Mouse (Mus musculus): ENCODE measurements at regions not wholly inside any gene's neighbourhood (a gene's known extent, or its start where the extent isn't known, plus 50 kb on each side); places are given as distances from the start of the nearest gene placed in this dataset.

DNA sequence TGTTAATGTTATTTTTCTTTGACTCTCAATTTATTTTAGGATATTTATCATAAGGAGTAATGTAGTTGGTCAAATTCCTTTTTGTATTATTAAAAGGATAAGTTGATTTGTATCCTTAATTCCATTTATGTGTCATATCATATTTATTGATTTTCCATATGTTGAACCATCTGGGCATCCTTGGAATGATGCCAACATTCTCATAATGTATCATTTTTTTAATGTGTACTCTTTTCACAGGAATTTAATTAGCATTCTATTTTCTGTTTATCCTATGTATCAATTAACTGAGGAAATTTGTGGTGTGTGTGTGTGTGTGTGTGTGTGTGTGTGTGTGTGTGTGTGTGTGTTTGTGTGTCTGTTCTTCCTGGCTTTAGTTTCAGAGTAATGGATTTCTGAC, 779.6 kb downstream of the Pcdh7 start:
- no peak for DNase-seq (ENCODE audit: low spot score)

DNA sequence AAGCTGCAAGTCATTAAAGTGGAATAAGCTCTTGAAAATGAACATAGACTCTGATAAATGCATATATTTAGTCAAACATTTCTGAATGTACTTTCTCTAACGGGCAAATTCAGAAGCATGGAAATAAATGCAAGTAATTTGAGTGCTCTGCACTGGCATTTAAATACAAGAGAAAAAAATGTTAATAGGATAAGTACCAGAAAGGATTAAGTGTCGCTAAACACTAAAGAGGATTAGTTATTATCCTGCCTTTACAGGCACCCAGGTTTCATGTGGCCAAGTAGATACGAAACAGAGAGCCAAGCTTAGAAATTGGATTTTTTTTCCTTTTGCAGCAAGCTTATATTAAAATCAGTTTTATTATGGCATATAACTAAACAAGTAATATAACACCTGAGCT, 813.8 kb downstream of the Pcdh7 start:
- peak; percentile 11 for DNase-seq (ENCODE audit: low spot score)

DNA sequence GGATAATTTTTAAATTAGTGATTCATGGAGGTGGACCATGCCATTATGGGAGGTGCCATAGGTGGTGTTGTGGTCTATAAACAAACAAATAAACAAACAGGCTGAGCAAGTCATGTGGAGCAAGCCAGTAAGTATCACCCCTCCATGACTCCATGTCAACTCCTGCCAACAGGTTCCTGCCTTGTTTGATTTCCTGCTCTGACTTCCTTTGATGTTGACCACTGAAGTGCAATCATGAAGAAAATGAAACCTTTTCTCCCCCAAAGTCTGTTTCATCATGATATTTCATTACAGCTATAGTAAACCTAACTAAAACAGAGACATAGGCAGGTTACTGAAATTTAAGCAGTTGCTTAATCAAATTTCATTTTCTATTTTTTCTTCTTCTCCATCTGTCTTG, 839.0 kb downstream of the Pcdh7 start:
- DNase-seq (ENCODE audit: low spot score), result no peak

DNA sequence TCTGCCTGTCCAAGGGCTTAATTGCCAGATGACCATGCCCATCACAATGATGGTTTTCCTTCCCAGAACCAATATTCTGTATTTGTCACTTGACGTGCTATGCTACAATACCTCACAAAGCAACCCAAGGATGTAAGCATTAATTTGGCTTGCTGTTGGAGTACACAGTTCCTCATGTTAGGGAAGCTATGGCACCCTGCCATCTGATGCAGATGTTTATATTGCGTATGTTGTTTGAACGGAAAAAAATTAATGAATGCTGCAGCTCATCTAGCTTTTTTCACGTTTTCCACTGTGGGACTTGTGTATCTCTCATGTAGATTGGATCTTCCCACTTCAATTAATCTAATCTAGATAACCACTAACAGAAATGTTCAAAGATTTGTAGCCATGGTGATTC, 842.0 kb downstream of the Pcdh7 start:
- no peak for DNase-seq (ENCODE audit: low spot score)

DNA sequence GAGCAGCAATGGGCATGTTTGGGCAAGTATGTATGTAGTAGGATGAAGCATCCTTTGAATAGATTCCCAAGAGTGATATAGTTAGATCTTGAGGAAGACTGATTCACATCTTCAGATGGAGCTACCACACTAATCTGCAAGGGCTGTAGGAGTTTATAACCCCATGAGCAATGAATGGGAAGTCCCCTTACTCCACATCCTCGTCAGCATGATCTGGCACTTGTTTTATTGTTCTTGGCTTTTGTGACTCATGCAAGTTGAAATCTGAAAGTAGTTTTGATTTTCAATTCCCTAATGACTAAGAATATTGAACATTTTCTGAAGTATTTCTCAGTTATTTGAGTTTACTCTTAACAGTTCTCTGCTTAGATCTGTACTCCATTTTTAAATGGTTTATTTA, 882.1 kb downstream of the Pcdh7 start:
- DNase-seq (ENCODE audit: low spot score), result no peak

DNA sequence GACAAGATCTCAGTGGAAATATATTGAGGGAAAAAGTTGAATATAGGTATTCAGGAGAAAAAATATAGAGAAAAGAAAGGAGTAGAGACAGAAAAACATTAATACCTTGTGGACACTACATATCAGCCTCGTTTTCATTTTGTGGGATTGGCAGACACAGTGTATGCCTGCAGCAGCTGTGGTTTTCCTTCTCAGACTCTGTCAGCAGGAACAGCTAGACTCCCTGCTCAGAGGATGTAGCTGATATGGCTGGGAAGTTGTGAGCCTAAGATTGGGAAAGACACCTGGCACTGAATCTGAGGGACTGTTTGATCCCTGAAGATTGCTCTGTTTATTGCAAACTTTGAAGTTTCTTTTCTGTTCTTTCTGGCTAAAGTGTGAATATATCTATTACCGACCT, 903.8 kb downstream of the Pcdh7 start:
- no peak for DNase-seq (ENCODE audit: low spot score)
